Mouse (Mus musculus): ENCODE results near the gene Haus4.

Gene Haus4

DNA sequence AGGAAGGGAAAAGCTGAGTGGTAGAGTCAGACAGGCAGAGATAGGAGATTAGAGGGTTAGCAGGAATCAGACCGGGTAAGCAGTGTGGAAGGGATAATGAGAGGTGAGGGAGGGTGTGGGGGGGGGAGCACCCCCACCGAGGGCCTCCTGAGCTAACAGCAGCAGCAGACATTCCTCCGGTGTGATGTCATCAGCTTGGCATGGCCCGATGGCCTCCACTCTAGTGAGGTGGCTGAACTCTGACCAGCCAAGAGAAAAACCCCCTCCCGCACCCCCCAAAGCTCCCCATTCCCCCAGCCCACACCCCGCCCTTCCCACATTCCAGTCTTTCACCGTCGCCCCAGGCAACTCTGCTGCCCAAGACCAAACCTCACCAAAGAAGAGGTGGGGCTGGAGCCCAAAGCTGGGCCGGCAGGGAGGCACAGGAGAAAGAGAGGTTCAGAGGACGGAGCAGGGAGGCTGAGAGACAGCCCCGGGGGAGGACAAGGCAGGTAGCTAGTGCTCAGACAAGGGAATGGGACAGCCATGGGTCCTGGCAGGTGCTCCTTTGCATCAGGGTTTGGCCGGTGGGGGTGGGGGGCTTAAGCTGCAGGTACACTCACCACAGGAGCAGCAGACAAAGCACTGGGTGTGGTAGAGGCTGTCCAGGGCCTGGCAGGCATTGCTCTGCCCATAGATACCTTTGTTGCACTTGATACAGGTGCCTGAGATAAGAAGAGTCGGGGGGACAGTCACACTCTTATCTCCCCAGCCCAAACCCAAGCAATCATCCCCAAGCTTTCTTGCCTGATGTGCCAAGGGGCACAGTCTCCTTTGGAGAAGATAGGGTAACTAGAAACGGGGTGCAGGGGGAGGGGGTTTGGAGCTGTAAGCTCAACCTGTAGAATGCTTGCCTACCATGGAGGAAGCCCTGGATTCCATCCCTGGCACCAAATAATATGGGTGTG, 18.6 kb upstream of the Haus4 start:
- in situ Hi-C loops (cut with MboI, MseI): no loop called here

DNA sequence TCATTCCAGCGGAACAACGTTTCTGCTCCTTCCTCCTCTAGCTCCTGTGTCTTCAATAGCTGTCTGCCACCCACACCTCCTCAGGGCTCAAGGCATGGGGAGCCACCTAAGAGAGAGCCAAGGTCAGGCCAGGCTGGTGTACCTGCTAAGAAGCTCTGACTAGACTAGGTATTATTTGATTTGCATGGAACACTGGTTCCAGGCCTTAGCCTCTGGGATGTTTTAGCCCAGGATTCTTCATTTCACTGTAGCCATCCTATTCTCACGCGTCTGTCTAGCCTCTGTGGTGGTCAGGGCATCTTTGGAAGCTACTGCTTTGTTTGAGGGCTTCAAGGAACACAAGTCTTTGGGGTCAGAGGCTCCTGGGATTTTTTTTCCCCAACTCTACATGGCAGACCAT, 17.7 kb upstream of the Haus4 start:
- in situ Hi-C loops (cut with MboI, MseI): no loop called here

DNA sequence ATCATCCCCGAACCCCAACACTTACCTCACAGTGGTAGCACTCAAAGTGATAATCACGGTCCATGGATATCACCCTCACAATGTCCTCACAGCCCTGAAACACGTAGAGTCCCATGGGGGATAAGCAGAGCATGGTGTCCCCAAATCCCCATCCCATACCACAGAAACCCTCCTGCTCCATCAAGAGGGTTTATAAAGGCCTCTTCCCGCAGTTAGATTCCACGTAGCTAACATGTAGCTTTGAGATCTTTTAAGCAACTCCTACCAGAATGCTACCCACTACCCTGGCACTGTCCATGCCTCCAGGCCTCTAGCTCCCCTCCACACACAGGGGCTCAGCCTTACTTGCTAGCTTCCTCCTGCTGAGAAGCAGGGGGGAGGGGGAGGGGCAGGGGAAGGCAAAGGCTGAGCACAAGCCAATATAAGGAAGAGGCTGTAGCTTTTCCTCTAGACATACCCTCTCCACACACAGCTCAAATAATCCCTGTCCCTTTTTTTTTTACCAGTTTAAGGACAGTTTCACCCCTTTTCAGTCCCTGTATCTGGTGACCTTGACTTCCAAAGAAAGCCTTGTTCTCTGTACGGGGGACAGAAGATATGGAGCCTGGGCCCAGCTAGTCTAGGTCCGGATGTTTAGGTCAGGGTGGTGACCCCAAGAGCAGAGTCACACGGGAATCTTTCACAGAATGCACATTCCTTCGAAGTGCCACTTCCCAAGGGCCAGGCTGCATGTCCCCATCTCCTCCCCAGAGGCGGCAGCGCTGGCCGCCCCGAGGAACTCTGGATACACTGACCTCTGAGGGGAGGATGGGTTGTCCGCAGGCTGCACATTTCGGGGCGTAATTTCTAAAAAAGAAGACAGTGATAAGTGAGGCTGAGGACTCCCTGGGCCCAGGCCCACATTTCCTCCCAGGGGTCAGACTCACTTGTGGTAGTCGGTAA, 15.3 kb upstream of the Haus4 start:
- in situ Hi-C loops (cut with MboI, MseI): no loop called here

DNA sequence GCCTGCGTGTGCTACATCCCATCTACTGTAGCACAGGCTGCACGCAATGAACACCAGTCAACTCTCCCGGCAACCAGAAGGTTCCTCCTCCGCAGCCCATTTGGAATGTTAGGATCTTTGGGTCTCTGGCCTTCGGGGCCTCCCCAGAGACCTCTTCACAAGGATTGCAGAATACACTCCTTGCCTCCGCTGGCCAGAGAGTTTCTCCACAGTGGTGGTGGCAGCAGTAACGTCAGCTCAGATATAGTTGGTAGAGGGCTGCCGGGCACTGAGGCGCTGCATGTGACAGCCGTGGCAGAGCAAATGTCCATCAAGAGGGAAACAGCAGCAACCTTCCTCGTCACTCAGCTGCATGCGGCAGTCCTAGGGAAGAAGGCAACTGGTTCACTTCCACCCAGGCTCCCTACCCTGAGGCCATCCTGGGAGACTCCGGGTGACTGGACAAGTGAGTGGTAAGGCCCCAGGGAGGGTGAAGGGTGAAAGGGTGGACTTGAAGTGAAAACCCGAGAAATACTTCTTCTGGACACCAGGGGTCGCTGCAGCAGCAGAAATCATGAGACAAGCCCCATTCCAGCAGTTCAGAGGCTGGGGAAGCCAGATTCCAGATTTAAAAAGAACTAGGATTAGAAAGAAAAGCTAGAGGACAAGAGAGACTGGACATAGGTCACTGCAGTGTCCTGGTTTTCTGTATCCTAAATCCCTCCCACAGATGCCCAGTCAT, 14.4 kb upstream of the Haus4 start:
- in situ Hi-C loops (cut with MboI, MseI): no loop called here

DNA sequence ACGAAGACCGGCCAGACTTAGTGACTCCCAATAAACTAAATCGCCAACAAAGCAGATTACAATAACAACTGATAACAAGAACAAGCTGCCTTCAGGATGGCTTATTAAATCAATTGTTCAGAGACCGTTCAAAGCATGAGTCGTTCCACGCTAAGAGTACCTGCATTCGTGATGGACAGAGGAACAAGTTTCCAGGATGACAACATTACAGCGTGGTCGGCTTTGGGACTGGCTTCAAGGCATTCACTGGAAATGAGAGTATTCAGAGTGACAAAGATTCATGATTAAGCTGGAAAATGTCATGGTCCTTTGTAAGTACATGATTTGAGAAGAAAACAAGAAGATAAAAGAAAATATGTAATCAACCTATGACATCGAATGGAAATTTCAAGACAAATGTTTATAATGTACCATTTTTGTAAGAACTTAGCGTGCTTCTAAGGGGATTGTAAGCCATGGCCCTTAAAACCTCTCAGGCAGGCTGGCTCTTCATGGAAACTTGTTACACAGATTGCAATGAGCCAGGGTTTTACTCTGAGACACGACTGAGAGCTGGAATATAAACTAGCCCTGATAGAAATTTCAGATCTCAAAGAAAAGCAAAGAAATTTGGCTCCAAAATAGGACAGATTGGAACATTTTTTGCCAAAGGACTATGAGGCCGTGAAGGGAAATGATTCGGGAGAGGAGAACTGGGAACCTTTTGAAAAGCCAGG, 6.3 kb upstream of the Haus4 start:
- in situ Hi-C loops (cut with MboI, MseI): no loop called here

DNA sequence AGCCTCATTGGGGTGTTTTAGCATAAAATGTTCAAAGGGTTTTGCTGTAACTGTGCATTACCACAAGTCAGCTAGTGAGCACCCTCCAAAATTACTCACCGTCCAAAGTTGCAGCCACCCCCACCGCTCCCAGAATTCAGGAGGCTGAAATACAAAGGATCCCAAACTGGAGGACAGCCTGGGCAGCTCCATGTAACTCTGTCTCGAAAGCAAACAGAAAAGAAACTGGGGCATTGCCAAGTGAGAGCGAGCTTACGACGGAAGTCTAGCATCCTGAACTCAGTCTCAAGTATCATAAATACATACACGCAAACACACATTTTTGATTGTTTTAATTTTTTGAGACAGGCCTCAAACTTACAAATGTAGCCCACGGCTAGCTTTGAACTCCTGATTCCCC, 2.9 kb upstream of the Haus4 start:
- in situ Hi-C loops (cut with MboI, MseI): no loop called here

DNA sequence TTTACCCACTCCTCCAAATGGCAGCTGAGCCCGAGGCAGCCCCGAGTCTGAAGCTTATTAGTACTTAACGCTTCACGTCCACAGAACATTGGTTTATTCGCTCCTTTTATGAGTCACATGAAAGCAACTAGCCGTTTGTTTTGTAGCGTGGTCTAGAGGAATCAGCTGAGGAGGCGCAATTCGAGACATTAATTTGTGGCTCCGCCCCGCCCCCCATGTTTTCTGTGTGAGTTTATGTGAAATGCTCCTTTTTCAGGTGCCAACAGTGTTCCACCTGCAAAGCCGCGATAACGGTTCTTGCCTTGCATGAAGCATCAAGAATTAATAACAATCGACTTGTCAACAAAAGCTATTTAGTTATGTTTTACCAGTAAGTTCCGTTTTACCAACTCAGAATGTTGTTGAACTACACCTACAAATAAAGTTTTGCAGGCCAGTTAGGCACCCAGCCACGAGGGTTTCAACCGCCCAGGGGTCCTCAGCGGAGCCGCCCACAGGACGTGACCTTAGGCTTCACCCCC, 902 bp downstream of the Haus4 start:
- in situ Hi-C loops (cut with MboI, MseI): no loop called here

DNA sequence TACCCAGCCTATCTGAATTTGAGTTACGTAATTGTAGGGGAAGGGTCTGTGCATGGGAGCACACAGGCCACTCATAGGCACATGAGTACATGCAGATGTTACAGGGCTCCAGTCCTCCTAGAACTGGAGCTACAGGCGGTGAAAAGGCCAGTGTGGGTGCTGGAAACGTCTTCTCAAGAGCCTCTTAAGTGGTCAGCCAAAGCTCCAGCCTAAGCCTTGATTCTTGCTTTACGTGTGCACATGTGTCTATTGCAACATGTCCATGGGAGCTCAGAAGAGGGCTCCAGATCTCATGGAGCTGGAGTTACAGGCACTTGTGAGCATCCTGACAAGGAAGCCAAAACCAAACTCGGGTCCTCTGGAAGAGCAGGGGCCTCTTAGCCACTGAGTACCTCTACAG, 9.7 kb downstream of the Haus4 start:
- in situ Hi-C loops (cut with MboI, MseI): no loop called here

DNA sequence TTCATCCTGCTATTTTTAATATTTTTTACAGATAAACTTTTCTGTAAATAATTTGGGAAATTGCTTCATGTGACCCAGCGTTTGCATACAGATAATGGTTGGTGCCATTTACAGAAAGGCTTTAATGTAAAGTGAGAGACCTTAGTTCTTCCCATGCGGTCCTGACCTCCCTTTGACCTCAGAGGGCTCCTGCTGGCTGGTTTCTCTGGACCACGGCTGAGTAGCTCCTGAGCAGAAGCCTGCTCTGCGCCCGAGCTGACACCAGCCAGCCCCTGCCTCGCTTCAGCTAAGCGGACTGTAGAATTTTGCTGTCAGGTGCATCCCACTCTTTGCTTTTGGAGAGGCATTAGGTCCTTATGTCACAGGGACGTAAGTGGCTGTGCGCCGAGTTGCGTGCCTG, 13.6 kb downstream of the Haus4 start:
- in situ Hi-C loops (cut with MboI, MseI): no loop called here

DNA sequence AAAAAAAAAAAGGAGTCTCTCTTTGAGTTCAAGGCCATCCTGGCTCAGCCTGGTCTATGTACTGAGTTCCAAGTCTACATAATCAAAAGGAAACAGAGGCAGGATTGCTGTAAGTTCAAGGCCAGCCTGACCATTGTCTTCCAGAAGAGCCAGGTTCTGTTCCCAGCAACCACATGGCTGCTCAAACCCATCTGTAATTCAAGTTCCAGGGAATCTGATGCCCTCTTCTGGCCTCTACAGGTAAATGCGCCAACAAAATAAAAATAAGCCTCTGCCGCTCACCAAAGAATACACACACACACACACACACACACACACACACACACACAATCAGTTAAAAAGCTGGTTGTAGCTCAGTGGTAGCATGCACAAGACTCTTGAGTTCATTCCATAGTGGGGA, 15.8 kb downstream of the Haus4 start:
- in situ Hi-C loops (cut with MboI, MseI): no loop called here

DNA sequence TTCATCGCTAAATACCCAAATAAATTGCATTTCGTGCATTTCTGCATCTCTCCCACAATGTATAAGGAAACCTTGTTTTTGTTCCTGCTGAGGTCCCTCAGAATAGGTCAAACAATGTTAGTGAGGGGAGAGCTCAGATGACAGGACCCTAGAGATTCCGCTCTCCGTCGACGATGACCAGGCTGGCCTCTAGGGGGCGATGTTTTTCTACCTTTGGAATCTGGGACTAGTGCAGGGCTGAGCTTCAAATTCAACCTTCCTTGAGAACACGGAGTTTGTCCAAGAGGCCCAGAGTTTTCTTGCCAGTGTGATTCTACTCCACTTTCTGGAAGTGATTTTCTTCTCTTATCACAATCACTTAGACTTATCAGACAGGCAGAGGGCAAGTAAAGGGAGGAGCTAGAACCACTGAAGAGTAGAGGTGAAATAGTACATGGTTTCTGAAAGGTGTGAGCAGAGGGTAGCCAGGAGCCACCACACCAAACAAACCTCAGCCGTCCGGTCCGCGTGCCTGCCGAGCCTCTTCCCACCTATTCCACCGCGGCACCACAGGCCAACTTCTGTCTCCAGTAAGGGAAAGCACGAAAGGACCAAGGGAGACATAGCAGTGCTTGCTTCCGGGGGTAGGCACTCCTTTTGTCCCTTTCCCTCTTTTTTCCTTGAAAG, 25.8 kb downstream of the Haus4 start:
- in situ Hi-C loops (cut with MboI, MseI): loop anchor here (5.0 kb wide), 1 partner anchor 64 kb away; no protein-coding TSS in a partner anchor

DNA sequence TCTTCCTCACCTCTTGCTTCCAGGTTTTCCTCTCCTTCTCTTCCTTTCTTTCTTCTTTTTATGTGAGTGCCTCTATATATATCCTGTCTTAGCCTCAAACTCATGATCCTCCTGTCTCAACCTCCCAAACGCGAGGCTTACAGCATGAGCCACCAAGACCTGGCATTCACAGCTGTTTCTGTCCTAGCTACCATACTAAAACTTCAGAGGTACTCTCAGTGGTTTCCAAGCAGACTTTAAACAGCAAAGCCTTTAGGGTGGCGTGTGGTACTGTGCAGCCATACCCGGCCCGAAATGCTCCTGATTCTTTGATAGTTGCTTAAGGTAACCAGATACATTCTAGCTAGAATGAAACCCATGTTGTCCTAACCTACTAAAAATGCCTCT, 26.4 kb downstream of the Haus4 start:
- in situ Hi-C loops (cut with MboI, MseI): loop anchor here (5.0 kb wide), 1 partner anchor 64 kb away; no protein-coding TSS in a partner anchor

DNA sequence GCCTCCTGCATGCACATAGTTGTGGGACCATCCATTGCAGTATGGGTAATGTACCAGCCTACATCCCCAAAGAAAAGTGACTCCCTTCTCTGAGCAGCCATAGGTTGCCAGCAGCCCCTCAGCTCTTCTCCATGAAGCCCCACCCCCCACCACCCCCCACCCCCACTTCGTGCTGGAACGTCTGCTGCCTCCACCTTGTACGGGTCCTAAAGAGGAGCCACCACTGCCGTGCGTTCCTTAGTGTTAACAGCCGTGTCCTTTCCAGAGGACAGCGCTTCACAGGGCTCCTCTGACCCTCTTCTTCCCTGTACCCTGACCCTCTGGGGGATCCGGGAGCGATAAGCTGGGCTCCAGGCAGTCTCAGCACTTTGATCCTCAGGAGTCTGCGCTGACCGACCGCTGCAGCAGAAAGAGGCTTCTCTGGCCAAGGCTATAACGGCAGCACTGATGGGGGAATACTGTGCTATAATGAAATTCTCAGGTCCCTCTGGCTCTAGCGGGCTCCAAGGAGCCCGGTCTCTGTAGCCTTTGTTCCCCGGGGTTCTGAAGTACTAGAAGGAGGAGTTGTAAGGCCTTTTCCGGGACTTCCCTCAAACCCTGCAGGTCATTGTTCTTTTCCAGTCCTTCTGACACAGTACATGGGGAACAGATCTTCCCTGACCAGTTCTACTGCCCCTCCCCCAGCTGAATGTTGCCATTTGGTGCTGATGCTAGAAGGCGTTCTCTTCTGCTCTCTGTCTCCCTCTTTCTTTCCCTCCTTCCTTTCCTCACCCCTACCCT, 27.0 kb downstream of the Haus4 start:
- in situ Hi-C loops (cut with MboI, MseI): loop anchor here (5.0 kb wide), 1 partner anchor 65 kb away; no protein-coding TSS in a partner anchor

DNA sequence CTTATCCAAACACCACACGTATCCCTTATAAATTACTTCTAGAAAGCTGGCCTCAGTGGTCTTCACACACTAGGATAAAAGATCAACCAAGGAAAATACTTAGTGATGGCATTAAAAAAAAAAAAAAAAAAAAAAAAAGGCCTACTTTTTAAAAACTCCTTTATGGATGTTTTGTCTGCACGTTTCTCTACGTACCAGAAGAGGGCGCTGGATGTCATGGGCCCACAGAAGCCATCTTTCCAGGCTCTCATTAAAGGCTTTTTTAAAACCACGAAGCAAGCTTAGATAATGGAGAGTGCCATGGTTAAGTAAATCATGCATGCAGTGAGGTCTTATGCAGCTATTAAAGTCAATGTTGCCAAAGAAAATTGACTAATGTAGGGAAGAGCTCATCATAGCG, 30.8 kb downstream of the Haus4 start:
- in situ Hi-C loops (cut with MboI, MseI): no loop called here

DNA sequence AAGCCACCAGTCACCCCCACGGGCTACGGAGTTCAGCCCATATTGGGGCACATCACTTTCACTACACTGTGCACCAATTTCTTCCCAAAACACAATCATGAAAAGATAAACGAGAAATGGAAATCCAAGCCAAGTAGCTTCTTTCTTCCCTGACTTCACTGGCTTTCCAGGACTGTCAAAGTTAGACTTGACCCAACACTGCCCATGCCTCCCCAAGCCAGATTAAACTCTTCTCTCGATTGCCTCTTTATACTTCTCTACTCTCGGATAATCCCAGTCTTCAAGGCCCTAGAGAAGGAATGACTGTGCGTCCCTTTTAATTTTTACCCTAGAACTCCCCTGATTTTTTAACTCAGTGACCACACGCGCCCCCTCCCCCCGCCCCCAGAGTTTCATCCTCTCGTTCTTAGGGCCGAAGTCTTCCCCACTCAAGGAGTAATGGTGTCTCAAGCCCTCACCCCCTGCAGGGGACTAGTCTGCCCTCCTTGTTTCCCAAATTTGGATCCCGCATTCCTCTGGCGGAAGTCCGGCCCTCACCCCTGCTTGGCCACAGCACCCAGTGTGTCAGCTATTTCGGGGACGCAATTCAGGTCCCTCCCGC, 37.6 kb downstream of the Haus4 start:
- in situ Hi-C loops (cut with MboI, MseI): no loop called here

DNA sequence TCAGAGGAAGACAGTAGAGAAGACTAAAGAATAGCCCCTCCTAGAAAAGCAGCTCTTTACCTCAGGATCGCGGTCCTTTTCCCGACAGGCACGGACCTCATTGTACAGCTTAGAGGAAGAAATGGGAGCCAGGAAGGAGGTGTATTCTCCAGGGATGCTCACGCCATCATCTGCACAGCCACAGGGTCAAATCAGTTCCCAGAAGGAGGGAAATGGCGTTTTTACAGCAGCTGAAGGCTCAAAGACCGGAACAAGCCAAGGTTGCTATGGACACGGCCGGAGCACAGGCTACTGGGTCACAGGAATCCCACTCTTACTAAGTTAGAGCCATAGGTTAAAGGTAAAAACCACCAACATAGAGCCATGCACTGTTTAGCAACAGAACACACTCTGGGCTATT, 44.6 kb downstream of the Haus4 start:
- in situ Hi-C loops (cut with MboI, MseI): loop anchor here (5.0 kb wide), 1 partner anchor 87 kb away; no protein-coding TSS in a partner anchor

DNA sequence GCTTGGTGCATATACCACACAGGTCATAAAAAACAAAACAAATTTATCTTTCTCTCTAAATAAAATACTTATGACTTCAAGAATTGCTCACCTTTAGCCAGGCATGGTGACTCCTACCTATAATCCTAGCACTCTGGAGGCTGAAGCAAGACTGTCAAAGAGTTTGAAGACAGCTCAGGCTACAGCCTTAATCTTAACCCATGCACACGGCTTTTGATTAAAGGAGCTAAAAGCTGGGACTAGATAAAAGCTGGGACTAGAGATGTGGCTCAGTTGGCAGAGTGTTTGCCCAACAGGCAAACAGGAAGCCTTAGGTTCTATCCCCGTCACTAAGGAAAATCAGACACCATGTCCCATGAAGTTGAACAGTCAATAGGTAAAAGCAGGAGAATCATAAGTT, 51.3 kb downstream of the Haus4 start:
- in situ Hi-C loops (cut with MboI, MseI): loop anchor here (5.0 kb wide), 1 partner anchor 36 kb away; no protein-coding TSS in a partner anchor

DNA sequence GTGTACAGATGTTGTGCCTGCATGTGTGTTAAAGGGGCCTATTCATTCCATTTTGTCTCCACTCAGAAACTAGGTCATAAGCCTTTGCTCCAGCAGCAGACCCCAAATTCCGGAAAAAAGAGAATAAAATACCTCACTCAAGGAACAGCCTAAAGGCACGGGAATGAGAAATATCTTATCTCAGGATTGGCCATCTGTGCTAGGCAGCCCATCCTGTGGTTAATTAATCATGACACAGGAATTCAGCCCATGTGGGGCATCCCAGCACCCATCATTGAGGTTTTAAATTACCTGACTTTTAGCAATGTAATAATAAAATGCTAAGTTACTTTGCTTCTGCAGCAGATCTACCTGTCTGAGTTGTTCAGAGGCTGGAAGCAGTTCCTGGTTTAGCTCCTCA, 53.1 kb downstream of the Haus4 start:
- in situ Hi-C loops (cut with MboI, MseI): loop anchor here (5.0 kb wide), 1 partner anchor 34 kb away; no protein-coding TSS in a partner anchor

DNA sequence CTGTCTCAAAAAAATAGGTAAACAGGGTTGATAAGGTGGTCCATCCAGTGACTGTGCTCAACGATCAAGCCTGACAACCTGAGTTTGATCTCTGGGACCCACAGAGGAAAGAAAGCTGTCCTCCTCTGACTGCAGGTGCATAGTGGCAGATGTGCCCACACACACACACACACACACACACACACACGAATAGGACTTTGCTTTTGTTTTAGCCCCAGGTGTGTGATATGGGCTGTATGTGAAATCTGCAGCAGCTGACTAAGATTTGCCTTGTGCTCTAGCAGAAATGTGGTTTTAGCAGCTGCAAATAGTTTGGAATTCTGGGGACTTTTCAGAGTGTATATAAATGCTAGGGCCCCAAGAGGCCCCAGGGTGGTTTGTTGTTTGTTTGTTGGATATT, 55.1 kb downstream of the Haus4 start:
- in situ Hi-C loops (cut with MboI, MseI): no loop called here

Data from regulatory T cell (primary cell).